Mouse (Mus musculus) embryo, embryonic 10.5 days (tissue): ENCODE data around the gene Rgl2.
"Not testable (repeated sequence)": the region's sequence is repeated elsewhere in the genome, so short reads cannot be mapped to it uniquely, and the experiment has no call there.

Source experiments
- DNase-seq: peaks from one replicate; pipeline ENCODE4 v3.0.0-alpha.2; 2015; ENCODE audit warnings: low spot score

Gene Rgl2

GRCm38 (mm10) chr17:33948905-33949537 is 19.7 kb downstream of the Rgl2 start:
- DNase-seq: no peak

- DNase-seq: no peak
Measured at GRCm38 (mm10) chr17:33950131-33950625, 20.8 kb downstream of the Rgl2 start.

GRCm38 (mm10) chr17:33951021-33951946 is 21.9 kb downstream of the Rgl2 start, which contains the start of gene B3galt4:
B3galt4 (minus strand) TSS chr17:33951488.
- peak; percentile 92 for DNase-seq

- not testable (repeated sequence) for DNase-seq
Measured at GRCm38 (mm10) chr17:33952015-33952414, 22.7 kb downstream of the Rgl2 start.

GRCm38 (mm10) chr17:33952879-33953278 is 23.5 kb downstream of the Rgl2 start:
- no peak for DNase-seq

- DNase-seq: no peak
Measured at GRCm38 (mm10) chr17:33953310-33953709, 24.0 kb downstream of the Rgl2 start.

- DNase-seq: no peak
Measured at GRCm38 (mm10) chr17:33953961-33954565, 24.7 kb downstream of the Rgl2 start.

- no peak for DNase-seq
Measured at GRCm38 (mm10) chr17:33954646-33955554, 25.6 kb downstream of the Rgl2 start.

GRCm38 (mm10) chr17:33955555-33956214 is 26.3 kb downstream of the Rgl2 start, which contains the start of the genes Vps52 and Rps18:
Vps52 (plus strand) TSS chr17:33955812.
Rps18 (minus strand) TSS chr17:33956001.
- peak; percentile 99 for DNase-seq

GRCm38 (mm10) chr17:33956336-33956735 is 27.0 kb downstream of the Rgl2 start:
- DNase-seq: no peak

GRCm38 (mm10) chr17:33957493-33957892 is 28.1 kb downstream of the Rgl2 start:
- DNase-seq: no peak

- DNase-seq: no peak
Measured at GRCm38 (mm10) chr17:33958451-33958850, 29.1 kb downstream of the Rgl2 start.

- no peak for DNase-seq
Measured at GRCm38 (mm10) chr17:33959135-33959534, 29.8 kb downstream of the Rgl2 start.

GRCm38 (mm10) chr17:33959948-33960347 is 30.6 kb downstream of the Rgl2 start:
- no peak for DNase-seq

- DNase-seq: no peak
Measured at GRCm38 (mm10) chr17:33962876-33963275, 33.5 kb downstream of the Rgl2 start.

GRCm38 (mm10) chr17:33965082-33965845 is 35.9 kb downstream of the Rgl2 start:
- DNase-seq: no peak

GRCm38 (mm10) chr17:33965846-33966550 is 36.7 kb downstream of the Rgl2 start:
- DNase-seq: no peak

GRCm38 (mm10) chr17:33968489-33968888 is 39.1 kb downstream of the Rgl2 start:
- DNase-seq: peak; percentile 92

GRCm38 (mm10) chr17:33968927-33969326 is 39.6 kb downstream of the Rgl2 start:
- peak; percentile 64 for DNase-seq
